Mouse (Mus musculus): ENCODE results near the gene Ltbp1. TPM values are rescaled to one million over a fixed set of nuclear protein-coding genes. Genes with fewer than 3 reads are reported as not detected.

The Ltbp1 gene
- polyA plus RNA-seq, 1 experiment from 2014 or later: 40.2 TPM

GRCm38 (mm10) chr17:75435599-75435998 is 430.2 kb downstream of the Ltbp1 start, which contains the start of gene Rasgrp3:
TSS of gene Rasgrp3 (plus strand) at chr17:75435896.
- ATAC-seq (ENCODE audit: low FRiP score, low TSS enrichment): no peak
- H3K27ac ChIP-seq (ENCODE audit: low read length): peak within 1 kb of the TSS; percentile 82

DNA sequence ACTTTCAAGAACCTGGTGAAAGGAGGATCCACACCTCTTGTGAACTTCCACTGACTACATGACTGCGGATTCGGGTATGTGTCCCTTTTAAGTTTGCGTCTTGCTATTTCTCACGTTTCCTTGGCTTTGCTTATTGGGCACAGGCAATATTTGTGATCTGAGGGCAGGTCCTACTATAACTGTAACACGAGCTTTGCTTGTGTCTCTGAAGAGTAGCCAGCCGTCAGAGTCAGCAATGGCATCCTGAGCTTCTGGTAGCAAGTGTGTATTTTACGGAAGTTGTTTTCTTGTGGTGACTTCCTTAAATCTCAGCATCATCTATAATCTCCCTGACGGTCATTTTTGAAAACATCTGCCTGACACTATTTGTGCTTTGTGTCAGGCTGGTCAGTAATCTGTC is 430.7 kb downstream of the Ltbp1 start:
- no peaks in the 10 kb centered on the region for H3K36me3 ChIP-seq (ENCODE audit: insufficient read depth, low read length)
- no peaks in the 10 kb centered on the region for H3K9me3 ChIP-seq (ENCODE audit: low read length)
- H3K27me3 ChIP-seq (ENCODE audit: insufficient read depth, low read length): no peaks in the 10 kb centered on the region
- WGBS: 59% methylated on average over 8 of the region's 8 CpGs
- peaks cover 8% of the 10 kb centered on the region; the same call in 1 of the 2 replicates for H3K4me1 ChIP-seq (ENCODE audit: insufficient read depth, low read length)
- H3K9ac ChIP-seq (replicated peaks; ENCODE audit: low read length): peak overlapping the region; percentile 24
- no peak for ATAC-seq (ENCODE audit: low FRiP score, low TSS enrichment)
- peak overlapping the region; percentile 82 for H3K27ac ChIP-seq (ENCODE audit: low read length)
- no peak overlapping the region for H3K4me2 ChIP-seq (replicated peaks; ENCODE audit: low read depth, low read length)
- H3K4me3 ChIP-seq (ENCODE audit: low read length): peak overlapping the region; percentile 38

More at GRCm38 (mm10) chr17:75435599-75435998, 430.2 kb downstream of the Ltbp1 start, which contains the start of gene Rasgrp3:
- no peaks in the 10 kb centered on the region for H3K27me3 ChIP-seq (ENCODE audit: insufficient read depth, low read length)
- 47% methylated on average over 6 of the region's 6 CpGs for WGBS
- peak within 1 kb of the TSS; percentile 40 for H3K4me3 ChIP-seq (ENCODE audit: low read length)
- H3K9me3 ChIP-seq (ENCODE audit: low read length): no peaks in the 10 kb centered on the region
- peak within 1 kb of the TSS; percentile 24 for H3K9ac ChIP-seq (replicated peaks; ENCODE audit: low read length)
- H3K4me1 ChIP-seq (ENCODE audit: insufficient read depth, low read length): peaks cover 3% of the 10 kb centered on the region; the same call in 1 of the 2 replicates
- no peaks in the 10 kb centered on the region for H3K36me3 ChIP-seq (ENCODE audit: insufficient read depth, low read length)
- H3K4me2 ChIP-seq (replicated peaks; ENCODE audit: low read depth, low read length): 0 out of 2 replicates have a peak within 1 kb of the TSS, but pooled peaks have one; percentile 8

DNA sequence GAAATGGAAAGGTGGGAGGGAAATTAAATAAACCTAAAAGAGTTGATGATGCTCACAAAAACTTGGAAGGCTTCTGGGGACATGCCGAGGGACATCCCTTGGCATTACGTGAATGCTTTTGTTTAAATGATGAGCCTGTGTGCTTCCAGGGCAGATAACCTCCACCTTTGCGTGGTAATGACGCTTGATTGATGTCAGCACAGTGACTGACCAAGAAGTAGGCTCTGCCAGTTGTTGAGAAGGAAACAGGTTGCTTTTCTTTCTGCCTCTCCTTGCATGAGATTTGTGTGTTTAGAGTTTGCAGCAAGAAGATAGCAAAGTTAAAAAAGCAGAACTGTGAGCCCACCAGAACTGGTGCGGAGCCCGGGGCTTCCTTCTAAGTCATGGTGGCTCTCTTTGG is 431.5 kb downstream of the Ltbp1 start:
- Histone ChIP-seq H3K27ac (ENCODE audit: low read length) (peak overlapping the region; percentile 69; the same call in 1 of the 2 replicates), H3K4me2 (replicated peaks; ENCODE audit: low read depth, low read length) (0 out of 2 replicates have a peak overlapping the region, but pooled peaks have one; percentile 8), H3K9me3 (ENCODE audit: low read length) (no peaks in the 10 kb centered on the region), H3K4me1 (ENCODE audit: insufficient read depth, low read length) (peaks cover 8% of the 10 kb centered on the region; the same call in 1 of the 2 replicates), H3K4me3 (ENCODE audit: low read length) (peak overlapping the region; percentile 40), H3K27me3 (ENCODE audit: insufficient read depth, low read length) (no peaks in the 10 kb centered on the region), H3K36me3 (ENCODE audit: insufficient read depth, low read length) (no peaks in the 10 kb centered on the region), H3K9ac (replicated peaks; ENCODE audit: low read length) (0 out of 2 replicates have a peak overlapping the region, but pooled peaks have one; percentile 19)
- no peak for ATAC-seq (ENCODE audit: low FRiP score, low TSS enrichment)
- WGBS: 68% methylated on average over 6 of the region's 6 CpGs

DNA sequence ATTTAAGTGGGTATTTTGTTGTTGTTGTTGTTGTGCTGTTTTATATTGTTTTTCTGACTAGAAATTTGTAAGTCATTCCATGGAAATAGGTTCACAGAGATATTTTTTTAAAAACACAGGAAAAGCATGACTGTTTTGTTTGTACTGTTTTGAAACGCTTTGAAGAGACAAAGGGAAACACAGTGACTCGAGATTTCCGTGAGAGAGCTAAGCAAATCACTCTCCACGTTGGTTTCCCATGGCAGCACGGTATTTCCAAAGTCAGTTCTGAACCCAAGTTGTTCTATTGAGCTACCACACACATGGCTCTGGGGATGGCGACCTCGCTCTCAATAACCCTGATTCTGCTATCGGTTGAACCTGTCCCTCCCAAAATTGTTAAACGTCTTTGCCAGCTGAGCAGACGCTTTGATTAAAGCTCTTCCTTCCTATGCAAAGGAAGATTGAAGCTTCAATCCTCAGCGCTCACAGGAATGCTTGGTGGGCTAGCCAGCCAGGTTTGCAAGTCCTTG is 431.9 kb downstream of the Ltbp1 start:
- peaks cover 8% of the 10 kb centered on the region; the same call in 1 of the 2 replicates for H3K4me1 ChIP-seq (ENCODE audit: insufficient read depth, low read length)
- H3K9me3 ChIP-seq (ENCODE audit: low read length): no peaks in the 10 kb centered on the region
- H3K36me3 ChIP-seq (ENCODE audit: insufficient read depth, low read length): no peaks in the 10 kb centered on the region
- H3K4me3 ChIP-seq (ENCODE audit: low read length): peak overlapping the region; percentile 40
- 0 out of 2 replicates have a peak overlapping the region, but pooled peaks have one; percentile 8 for H3K4me2 ChIP-seq (replicated peaks; ENCODE audit: low read depth, low read length)
- H3K27me3 ChIP-seq (ENCODE audit: insufficient read depth, low read length): no peaks in the 10 kb centered on the region
- WGBS: 73% methylated on average over 11 of the region's 11 CpGs
- H3K9ac ChIP-seq (replicated peaks; ENCODE audit: low read length): no peak overlapping the region
- H3K27ac ChIP-seq (ENCODE audit: low read length): peak overlapping the region; percentile 69; the same call in 1 of the 2 replicates
- no peak for ATAC-seq (ENCODE audit: low FRiP score, low TSS enrichment)

- ATAC-seq (ENCODE audit: low FRiP score, low TSS enrichment): no peak
- Histone ChIP-seq H3K9ac (replicated peaks; ENCODE audit: low read length) (no peak overlapping the region), H3K4me2 (replicated peaks; ENCODE audit: low read depth, low read length) (peak overlapping the region; percentile 15; the same call in 1 of the 2 replicates), H3K4me1 (ENCODE audit: insufficient read depth, low read length) (peaks cover 8% of the 10 kb centered on the region; the same call in 1 of the 2 replicates), H3K4me3 (ENCODE audit: low read length) (peak overlapping the region; percentile 13; the same call in 1 of the 2 replicates), H3K36me3 (ENCODE audit: insufficient read depth, low read length) (no peaks in the 10 kb centered on the region), H3K9me3 (ENCODE audit: low read length) (no peaks in the 10 kb centered on the region), H3K27me3 (ENCODE audit: insufficient read depth, low read length) (no peaks in the 10 kb centered on the region), H3K27ac (ENCODE audit: low read length) (no peak overlapping the region)
- WGBS: 31% methylated on average over 5 of the region's 5 CpGs
Observed at GRCm38 (mm10) chr17:75438162-75438561, 432.8 kb downstream of the Ltbp1 start.

DNA sequence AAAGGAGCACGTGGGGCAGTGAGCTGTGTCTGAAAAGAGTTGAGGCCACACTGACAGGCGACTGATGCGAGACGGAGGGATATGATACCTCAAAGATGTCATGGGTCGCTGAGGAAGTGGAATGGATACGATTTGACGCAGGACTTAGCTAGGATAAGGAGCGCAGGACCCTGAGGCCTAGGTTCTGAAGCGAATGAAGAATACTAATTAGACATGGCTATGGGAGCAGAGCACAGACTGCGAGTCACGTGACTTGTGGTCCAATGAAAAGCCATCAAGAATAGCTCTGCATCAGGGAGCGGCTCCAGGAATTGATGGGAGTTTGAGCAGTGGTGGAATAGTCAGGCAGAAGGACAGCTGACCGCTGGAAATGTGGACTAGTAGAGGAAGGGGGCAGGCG is 433.7 kb downstream of the Ltbp1 start:
- peak overlapping the region; percentile 1; the same call in 1 of the 2 replicates for H3K4me2 ChIP-seq (replicated peaks; ENCODE audit: low read depth, low read length)
- no peak overlapping the region for H3K27ac ChIP-seq (ENCODE audit: low read length)
- H3K36me3 ChIP-seq (ENCODE audit: insufficient read depth, low read length): no peaks in the 10 kb centered on the region
- 0 out of 2 replicates have a peak, but pooled peaks have one; percentile 52 for ATAC-seq (ENCODE audit: low FRiP score, low TSS enrichment)
- 57% methylated on average over 14 of the region's 14 CpGs for WGBS
- no peaks in the 10 kb centered on the region for H3K27me3 ChIP-seq (ENCODE audit: insufficient read depth, low read length)
- no peaks in the 10 kb centered on the region for H3K9me3 ChIP-seq (ENCODE audit: low read length)
- H3K9ac ChIP-seq (replicated peaks; ENCODE audit: low read length): no peak overlapping the region
- no peak overlapping the region for H3K4me3 ChIP-seq (ENCODE audit: low read length)
- H3K4me1 ChIP-seq (ENCODE audit: insufficient read depth, low read length): peaks cover 8% of the 10 kb centered on the region; the same call in 1 of the 2 replicates

GRCm38 (mm10) chr17:75440619-75441018 is 435.3 kb downstream of the Ltbp1 start:
- Histone ChIP-seq H3K4me2 (replicated peaks; ENCODE audit: low read depth, low read length) (no peak overlapping the region), H3K27me3 (ENCODE audit: insufficient read depth, low read length) (no peaks in the 10 kb centered on the region), H3K27ac (ENCODE audit: low read length) (peak overlapping the region; percentile 61; the same call in 1 of the 2 replicates), H3K4me3 (ENCODE audit: low read length) (no peak overlapping the region), H3K36me3 (ENCODE audit: insufficient read depth, low read length) (no peaks in the 10 kb centered on the region), H3K9me3 (ENCODE audit: low read length) (no peaks in the 10 kb centered on the region; the same call in 1 of the 2 replicates), H3K9ac (replicated peaks; ENCODE audit: low read length) (no peak overlapping the region), H3K4me1 (ENCODE audit: insufficient read depth, low read length) (peaks cover 8% of the 10 kb centered on the region; the same call in 1 of the 2 replicates)
- 45% methylated on average over 7 of the region's 7 CpGs for WGBS
- no peak for ATAC-seq (ENCODE audit: low FRiP score, low TSS enrichment)

- Histone ChIP-seq H3K27me3 (ENCODE audit: insufficient read depth, low read length) (no peaks in the 10 kb centered on the region), H3K9me3 (ENCODE audit: low read length) (no peaks in the 10 kb centered on the region; the same call in 1 of the 2 replicates), H3K9ac (replicated peaks; ENCODE audit: low read length) (no peak overlapping the region), H3K4me2 (replicated peaks; ENCODE audit: low read depth, low read length) (no peak overlapping the region), H3K4me3 (ENCODE audit: low read length) (no peak overlapping the region), H3K27ac (ENCODE audit: low read length) (peak overlapping the region; percentile 61; the same call in 1 of the 2 replicates), H3K36me3 (ENCODE audit: insufficient read depth, low read length) (no peaks in the 10 kb centered on the region), H3K4me1 (ENCODE audit: insufficient read depth, low read length) (peaks cover 8% of the 10 kb centered on the region; the same call in 1 of the 2 replicates)
- no peak for ATAC-seq (ENCODE audit: low FRiP score, low TSS enrichment)
- WGBS: 45% methylated on average over 5 of the region's 5 CpGs
Observed at GRCm38 (mm10) chr17:75441260-75441830, 436.0 kb downstream of the Ltbp1 start.

Data from kidney, embryonic 16.5 days (tissue).